Mouse (Mus musculus) liver, postnatal 0 days (tissue): Measurements from ENCODE around the gene Kat14. TPM values are rescaled to one million over a fixed set of nuclear protein-coding genes. Genes with fewer than 3 reads are reported as not detected.

Experiments
- ATAC-seq: fragments of 200-750 bp; cut with Nextera tagmentation; 2 replicates; pipeline ENCODE4 v1.8.0; 2017; ENCODE audit warnings: mild to moderate bottlenecking, moderate library complexity
- DNase-seq: peaks from one replicate; pipeline ENCODE4 v3.0.0-alpha.2; 2016
- H3K27ac ChIP-seq: fragments of 300-500 bp; sonication (generic); 2 replicates; pipeline ENCODE4 v1.5.1; 2014; ENCODE audit warnings: antibody characterized with exemption, moderate library complexity, mild to moderate bottlenecking, low read depth
- H3K27me3 ChIP-seq: fragments of 300-500 bp; sonication (generic); 2 replicates; pipeline ENCODE4 v1.6.1; 2014; ENCODE audit warnings: low read length, control low read depth, mixed read lengths; ENCODE audit not compliant: insufficient read depth
- H3K36me3 ChIP-seq: fragments of 300-500 bp; sonication (generic); replicated peaks from 2 replicates; pipeline ENCODE4 v1.6.1; 2014; ENCODE audit warnings: mild to moderate bottlenecking, control low read depth, low read length, moderate library complexity, mixed read lengths; ENCODE audit not compliant: insufficient read depth
- H3K4me1 ChIP-seq: fragments of 300-500 bp; sonication (generic); 2 replicates; pipeline ENCODE4 v1.6.1; 2014; ENCODE audit warnings: antibody characterized with exemption, mild to moderate bottlenecking, control low read depth; ENCODE audit not compliant: insufficient read depth
- H3K4me2 ChIP-seq: fragments of 300-500 bp; sonication (generic); 2 replicates; pipeline ENCODE4 v1.6.1; 2014; ENCODE audit warnings: low read depth, mild to moderate bottlenecking, low read length, moderate library complexity, mixed read lengths
- H3K4me3 ChIP-seq: fragments of 300-500 bp; sonication (generic); 2 replicates; pipeline ENCODE4 v1.5.1; 2014; ENCODE audit warnings: low read depth, low read length
- H3K9ac ChIP-seq: fragments of 300-500 bp; sonication (generic); replicated peaks from 2 replicates; pipeline ENCODE4 v1.6.1; 2014; ENCODE audit warnings: mild to moderate bottlenecking, moderate library complexity
- H3K9me3 ChIP-seq: fragments of 300-500 bp; sonication (generic); 2 replicates; pipeline ENCODE4 v1.6.1; 2016; ENCODE audit warnings: mild to moderate bottlenecking, control low read depth, low read length, mixed read lengths
- CTCF ChIP-seq: sonication (generic); IDR thresholded peaks from 2 replicates; pipeline ENCODE4 v1.5.1; 2016; ENCODE audit warnings: antibody characterized with exemption, low read depth
- EP300 ChIP-seq: IDR thresholded peaks from 2 replicates; pipeline ENCODE4 v1.6.1; 2016; ENCODE audit warnings: antibody characterized with exemption, low read depth, mild to moderate bottlenecking
- WGBS: fragments of 180-500 bp; shearing (Covaris S2); extraction: QIAGEN DNeasy Blood & Tissue Kit; methylation state at CpG from one replicate; pipeline ENCODE4 v1.1.7; 2014; ENCODE audit not compliant: insufficient replicate concordance; 5-methylcytosine and 5-hydroxymethylcytosine counted together
- polyA plus RNA-seq: library from polyadenylated mRNA; unstranded; fragments of >200 nt; fragmentation: Nextera tagmentation; extraction: Ambion mirVana; gene quantifications from 2 replicates; pipeline ENCODE4 v1.2.1, GENCODE M21; 2015

Kat14 gene
- polyA plus RNA-seq, result 10.2 and 12.3 TPM in 2 replicates

- H3K9ac ChIP-seq, result peak within 1 kb of the TSS; percentile 83
- peak; percentile 96 for DNase-seq
- H3K36me3 ChIP-seq, result peaks cover 5% of the 10 kb centered on the region
- no peak for TF ChIP-seq EP300
- TF ChIP-seq CTCF, result no peak
- 4% methylated on average over 38 of the region's 38 CpGs for WGBS
- H3K27ac ChIP-seq, result peak within 1 kb of the TSS; percentile 94
- H3K4me3 ChIP-seq, result peak within 1 kb of the TSS; percentile 93
- no peaks in the 10 kb centered on the region for H3K9me3 ChIP-seq
- peaks cover 16% of the 10 kb centered on the region; the same call in 1 of the 2 replicates for H3K4me1 ChIP-seq
- ATAC-seq, result peak; percentile 97
- H3K4me2 ChIP-seq, result peak within 1 kb of the TSS; percentile 84
- H3K27me3 ChIP-seq, result no peaks in the 10 kb centered on the region
Observed at GRCm38 (mm10) chr2:144368400-144369019, at the start of gene Kat14, which contains the start of gene Pet117. Kat14 (plus strand) TSS chr2:144368983. Pet117 (plus strand) TSS chr2:144368996.

- ATAC-seq (no peak), DNase-seq (no peak)
- Histone ChIP-seq H3K27me3 (peaks cover 10% of the 10 kb centered on the region), H3K4me3 (no peak overlapping the region), H3K4me2 (no peak overlapping the region), H3K4me1 (no peaks in the 10 kb centered on the region), H3K9me3 (no peaks in the 10 kb centered on the region), H3K27ac (no peak overlapping the region), H3K9ac (no peak overlapping the region), H3K36me3 (no peaks in the 10 kb centered on the region)
- 61% methylated on average over 3 of the region's 3 CpGs for WGBS
- TF ChIP-seq CTCF (no peak), EP300 (no peak)
Observed at GRCm38 (mm10) chr2:144324218-144324617, 44.6 kb upstream of the Kat14 start.

- Histone ChIP-seq H3K4me3 (no peak overlapping the region), H3K27ac (no peak overlapping the region), H3K4me2 (peak overlapping the region; percentile 7; the same call in 1 of the 2 replicates), H3K36me3 (no peaks in the 10 kb centered on the region), H3K9me3 (no peaks in the 10 kb centered on the region), H3K4me1 (peaks cover 19% of the 10 kb centered on the region), H3K27me3 (peaks cover 62% of the 10 kb centered on the region), H3K9ac (no peak overlapping the region)
- 9% methylated on average over 7 of the region's 10 CpGs for WGBS
- ATAC-seq (no peak), DNase-seq (no peak)
- TF ChIP-seq CTCF, result no peak
- no peak for TF ChIP-seq EP300
Observed at GRCm38 (mm10) chr2:144329451-144329850, 39.3 kb upstream of the Kat14 start.

DNA sequence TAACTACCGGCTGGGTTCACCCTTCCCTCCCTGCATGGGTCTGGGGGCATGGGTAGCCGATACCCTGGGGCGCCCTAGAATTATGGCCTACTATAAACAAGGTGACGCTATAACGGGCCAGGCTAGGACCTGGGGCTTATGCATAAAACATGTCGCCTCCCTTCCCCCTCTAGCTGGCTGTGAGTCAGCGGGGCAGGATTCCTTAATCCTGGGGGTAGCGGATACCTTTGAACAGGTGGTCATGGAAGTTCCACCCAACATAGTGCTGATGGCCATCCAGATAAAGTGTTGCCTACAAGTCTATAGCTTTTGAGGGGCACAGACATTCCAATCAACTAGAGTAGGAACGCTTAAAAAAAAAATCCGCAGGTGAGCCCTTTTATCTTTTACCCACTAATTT, 38.8 kb upstream of the Kat14 start:
- TF ChIP-seq CTCF (no peak), EP300 (no peak)
- peaks cover 65% of the 10 kb centered on the region for H3K27me3 ChIP-seq
- WGBS, result 7% methylated on average over 10 of the region's 10 CpGs
- H3K36me3 ChIP-seq, result no peaks in the 10 kb centered on the region
- no peak for DNase-seq
- no peak overlapping the region for H3K27ac ChIP-seq
- ATAC-seq, result no peak
- no peaks in the 10 kb centered on the region for H3K9me3 ChIP-seq
- H3K4me1 ChIP-seq, result peaks cover 19% of the 10 kb centered on the region
- no peak overlapping the region for H3K9ac ChIP-seq
- H3K4me2 ChIP-seq, result peak overlapping the region; percentile 7; the same call in 1 of the 2 replicates
- H3K4me3 ChIP-seq, result no peak overlapping the region

GRCm38 (mm10) chr2:144330352-144330959, 38.3 kb upstream of the Kat14 start:
- Histone ChIP-seq H3K4me1 (peaks cover 19% of the 10 kb centered on the region), H3K27ac (no peak overlapping the region), H3K27me3 (peaks cover 66% of the 10 kb centered on the region), H3K36me3 (no peaks in the 10 kb centered on the region), H3K9ac (peak overlapping the region; percentile 30), H3K4me3 (peak overlapping the region; percentile 61), H3K4me2 (peak overlapping the region; percentile 83), H3K9me3 (no peaks in the 10 kb centered on the region)
- TF ChIP-seq EP300 (no peak), CTCF (no peak)
- 4% methylated on average over 41 of the region's 41 CpGs for WGBS
- DNase-seq, result peak; percentile 15
- peak; percentile 21; the same call in 1 of the 2 replicates for ATAC-seq

GRCm38 (mm10) chr2:144330960-144331371, 37.8 kb upstream of the Kat14 start:
- TF ChIP-seq EP300, result no peak
- no peak for TF ChIP-seq CTCF
- H3K27me3 ChIP-seq, result peaks cover 66% of the 10 kb centered on the region
- H3K36me3 ChIP-seq, result no peaks in the 10 kb centered on the region
- H3K27ac ChIP-seq, result no peak overlapping the region
- peak; percentile 19; the same call in 1 of the 2 replicates for ATAC-seq
- peaks cover 19% of the 10 kb centered on the region for H3K4me1 ChIP-seq
- H3K4me2 ChIP-seq, result peak overlapping the region; percentile 83
- WGBS, result 1% methylated on average over 40 of the region's 50 CpGs
- peak; percentile 27 for DNase-seq
- H3K9ac ChIP-seq, result peak overlapping the region; percentile 30
- H3K9me3 ChIP-seq, result no peaks in the 10 kb centered on the region
- peak overlapping the region; percentile 61 for H3K4me3 ChIP-seq
